In genomic region chr13:55694110-55694509, GRCm38 (mm10) we compare ENCODE assay signal across 8 mouse cellular contexts. TPM values are rescaled to one million over a fixed set of nuclear protein-coding genes. Genes with fewer than 3 reads are reported as not detected.
DNase-seq lines count a peak whose midpoint lies in the region; ATAC-seq and TF ChIP-seq lines count a peak whose summit lies in the region.

No protein-coding gene starts in this region.

- no peak for DNase-seq in lung, adult 2 months
- DNase-seq in lung, postnatal 10 days, result no peak
- peak; percentile 13 for DNase-seq in brain, embryonic 14.5 days (ENCODE audit: low read depth)
- DNase-seq in right cerebral cortex, postnatal 14 days, result no peak
- DNase-seq in natural killer cell, adult 2 months (ENCODE audit: low spot score in 2 of 2), result no peak
- DNase-seq in adrenal gland, postnatal 14 days, result no peak

- H3K27ac ChIP-seq in hindbrain, embryonic 16.5 days (ENCODE audit: low read depth, low read length), result no peak overlapping the region
- H3K27ac ChIP-seq in neural tube, embryonic 12.5 days, result no peak overlapping the region

- WGBS in lung, adult 2 months, result 4% methylated on average over 8 of the region's 8 CpGs
- WGBS in hindbrain, embryonic 16.5 days, result 16% methylated on average over 8 of the region's 8 CpGs
- 26% methylated on average over 8 of the region's 8 CpGs for WGBS in neural tube, embryonic 12.5 days

- peak overlapping the region; percentile 57 for H3K4me2 ChIP-seq in hindbrain, embryonic 16.5 days (ENCODE audit: low read length)
- H3K4me2 ChIP-seq in neural tube, embryonic 12.5 days (replicated peaks), result peak overlapping the region; percentile 69

- ATAC-seq in hindbrain, embryonic 16.5 days, result no peak
- ATAC-seq in neural tube, embryonic 12.5 days (ENCODE audit: low FRiP score, low read depth), result no peak

- peak overlapping the region; percentile 40 for H3K4me3 ChIP-seq in lung, adult 2 months (replicated peaks; ENCODE audit: extremely low read depth, low read depth, low read length)
- peak overlapping the region; percentile 95 for H3K4me3 ChIP-seq in hindbrain, embryonic 16.5 days (ENCODE audit: low read length)
- peak overlapping the region; percentile 99 for H3K4me3 ChIP-seq in neural tube, embryonic 12.5 days

- H3K36me3 ChIP-seq in hindbrain, embryonic 16.5 days (ENCODE audit: control insufficient read depth, insufficient read depth, low read length), result peaks cover 2% of the 10 kb centered on the region
- H3K36me3 ChIP-seq in neural tube, embryonic 12.5 days, result peaks cover 9% of the 10 kb centered on the region

- no peaks in the 10 kb centered on the region for H3K27me3 ChIP-seq in hindbrain, embryonic 16.5 days (replicated peaks; ENCODE audit: control insufficient read depth, insufficient read depth, low read length)
- H3K27me3 ChIP-seq in neural tube, embryonic 12.5 days (replicated peaks), result no peaks in the 10 kb centered on the region

- no peak for TF ChIP-seq CTCF in lung, adult 2 months (IDR thresholded peaks at IDR 0.05; ENCODE audit: insufficient read depth, low read length)
- TF ChIP-seq CTCF in brain, embryonic 14.5 days (IDR thresholded peaks at IDR 0.05; ENCODE audit: borderline replicate concordance, extremely low read depth, insufficient read depth, insufficient read length), result no peak

- peak overlapping the region; percentile 100 for H3K9ac ChIP-seq in hindbrain, embryonic 16.5 days (ENCODE audit: low read depth, low read length)
- peak overlapping the region; percentile 100 for H3K9ac ChIP-seq in neural tube, embryonic 12.5 days

- TF ChIP-seq POLR2A in lung, adult 2 months (IDR thresholded peaks at IDR 0.05; ENCODE audit: borderline replicate concordance, extremely low read depth, low read depth, low read length), result no peak
- TF ChIP-seq POLR2A in brain, embryonic 14.5 days (IDR thresholded peaks at IDR 0.05; ENCODE audit: borderline replicate concordance, extremely low read depth, insufficient read depth, insufficient read length, poor library complexity, severe bottlenecking), result no peak

- H3K9me3 ChIP-seq in hindbrain, embryonic 16.5 days (ENCODE audit: control insufficient read depth, low read length), result no peaks in the 10 kb centered on the region
- H3K9me3 ChIP-seq in neural tube, embryonic 12.5 days, result no peaks in the 10 kb centered on the region

- peaks cover 15% of the 10 kb centered on the region; the same call in 1 of the 2 replicates for H3K4me1 ChIP-seq in lung, adult 2 months (ENCODE audit: control insufficient read depth, insufficient read depth, low read length)
- peaks cover 16% of the 10 kb centered on the region for H3K4me1 ChIP-seq in hindbrain, embryonic 16.5 days (ENCODE audit: control insufficient read depth, insufficient read depth, low read depth, low read length)
- H3K4me1 ChIP-seq in neural tube, embryonic 12.5 days, result peaks cover 17% of the 10 kb centered on the region

RNA-seq across cellular contexts. Expression of gene B230219D22Rik, which starts 1.2 kb away (rescaled TPM):
- 33.2 and 42.0 TPM in 2 replicates for polyA plus RNA-seq in lung, adult 2 months (2012; rRNA removed)
- polyA plus RNA-seq in brain, embryonic 14.5 days (2012; rRNA removed), result 93.4 and 93.8 TPM in 2 replicates
- polyA plus RNA-seq in hindbrain, embryonic 16.5 days (2015; fragmentation: Nextera tagmentation; extraction: Ambion mirVana), result 65.5 and 73.6 TPM in 2 replicates
- polyA plus RNA-seq in neural tube, embryonic 12.5 days (2016; fragmentation: Nextera tagmentation; extraction: Ambion mirVana), result 74.6 and 78.9 TPM in 2 replicates
- total RNA-seq in adrenal gland, postnatal 14 days (2021), result 53.9 and 55.4 TPM in 2 replicates

RNA-seq across cellular contexts. Expression of gene Txndc15, which starts 20.3 kb away (rescaled TPM):
- 37.1 and 39.1 TPM in 2 replicates for polyA plus RNA-seq in lung, adult 2 months (2012; rRNA removed)
- 73.0 and 73.1 TPM in 2 replicates for polyA plus RNA-seq in brain, embryonic 14.5 days (2012; rRNA removed)
- polyA plus RNA-seq in hindbrain, embryonic 16.5 days (2015; fragmentation: Nextera tagmentation; extraction: Ambion mirVana), result 142 and 149 TPM in 2 replicates
- polyA plus RNA-seq in neural tube, embryonic 12.5 days (2016; fragmentation: Nextera tagmentation; extraction: Ambion mirVana), result 112 and 121 TPM in 2 replicates
- 50.0 and 52.8 TPM in 2 replicates for total RNA-seq in adrenal gland, postnatal 14 days (2021)

RNA-seq across cellular contexts. Expression of gene Pcbd2, which starts 33.1 kb away (rescaled TPM):
- polyA plus RNA-seq in lung, adult 2 months (2012; rRNA removed), result 29.4 and 33.0 TPM in 2 replicates
- polyA plus RNA-seq in brain, embryonic 14.5 days (2012; rRNA removed), result 12.6 and 17.5 TPM in 2 replicates
- polyA plus RNA-seq in hindbrain, embryonic 16.5 days (2015; fragmentation: Nextera tagmentation; extraction: Ambion mirVana), result 26.1 and 26.5 TPM in 2 replicates
- polyA plus RNA-seq in neural tube, embryonic 12.5 days (2016; fragmentation: Nextera tagmentation; extraction: Ambion mirVana), result 27.9 and 31.5 TPM in 2 replicates
- total RNA-seq in adrenal gland, postnatal 14 days (2021), result 62.1 and 72.6 TPM in 2 replicates

RNA-seq across cellular contexts. Expression of gene Ddx46, which starts 59.3 kb away (rescaled TPM):
- polyA plus RNA-seq in lung, adult 2 months (2012; rRNA removed), result 9.9 and 15.8 TPM in 2 replicates
- 46.6 and 52.7 TPM in 2 replicates for polyA plus RNA-seq in brain, embryonic 14.5 days (2012; rRNA removed)
- polyA plus RNA-seq in hindbrain, embryonic 16.5 days (2015; fragmentation: Nextera tagmentation; extraction: Ambion mirVana), result 21.5 and 23.1 TPM in 2 replicates
- polyA plus RNA-seq in neural tube, embryonic 12.5 days (2016; fragmentation: Nextera tagmentation; extraction: Ambion mirVana), result 38.2 and 43.5 TPM in 2 replicates
- total RNA-seq in adrenal gland, postnatal 14 days (2021), result 35.1 and 41.8 TPM in 2 replicates

Comparison
In these comparisons a context has a peak if more than half of its experiments do, and no peak if none do; other contexts are left out.
1. H3K4me3 ChIP-seq: peak in every context shown above with its lines; median percentile 99 in neural tube, embryonic 12.5 days; 95 in hindbrain, embryonic 16.5 days; 40 in lung, adult 2 months.